Mouse (Mus musculus) embryo, embryonic 10 days (tissue): ENCODE results near the gene Atat1.
A peak's percentile ranks its signal among the peaks of the same experiment; 100 is the strongest.

Source experiments
- DNase-seq: peaks from one replicate; pipeline ENCODE4 v3.0.0-alpha.2; 2015; ENCODE audit warnings: low spot score

The Atat1 gene

DNA sequence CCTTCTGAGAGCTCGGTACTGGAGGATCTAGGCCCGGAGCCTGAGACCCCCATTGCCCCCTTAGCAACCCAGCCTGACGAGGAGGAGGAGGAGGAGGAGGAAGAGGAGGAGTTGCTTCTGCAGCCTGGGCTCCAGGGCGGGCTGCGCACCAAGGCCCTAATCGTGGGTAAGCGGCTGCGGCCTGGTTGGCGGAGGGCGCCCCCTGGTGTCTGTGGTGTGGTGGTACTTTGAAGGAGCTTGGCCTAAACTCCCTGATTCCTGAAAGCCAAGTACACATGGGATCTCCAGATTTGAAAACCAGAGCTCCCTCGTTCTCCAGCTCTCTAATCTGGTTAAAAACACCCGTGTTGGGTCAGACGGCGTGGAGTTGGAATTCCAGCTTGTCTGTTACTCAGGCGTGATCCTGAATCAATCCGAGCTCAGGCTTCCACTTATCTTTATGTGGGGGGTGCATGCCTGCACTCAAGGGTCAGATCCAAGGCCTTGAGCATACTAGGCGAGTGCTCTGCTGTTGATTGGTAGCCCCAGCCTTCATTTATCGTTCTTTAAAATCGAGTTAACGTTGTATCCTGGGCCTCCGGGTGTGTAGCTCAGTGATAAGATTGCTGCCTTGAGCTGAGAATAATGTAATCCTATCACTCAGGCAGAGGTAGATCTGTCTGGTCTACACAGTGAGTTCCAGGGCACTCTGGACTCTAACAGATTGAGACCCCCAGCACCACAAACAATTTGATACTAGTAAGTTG is 35.9 kb downstream of the Atat1 start:
- peak; percentile 93 for DNase-seq

DNA sequence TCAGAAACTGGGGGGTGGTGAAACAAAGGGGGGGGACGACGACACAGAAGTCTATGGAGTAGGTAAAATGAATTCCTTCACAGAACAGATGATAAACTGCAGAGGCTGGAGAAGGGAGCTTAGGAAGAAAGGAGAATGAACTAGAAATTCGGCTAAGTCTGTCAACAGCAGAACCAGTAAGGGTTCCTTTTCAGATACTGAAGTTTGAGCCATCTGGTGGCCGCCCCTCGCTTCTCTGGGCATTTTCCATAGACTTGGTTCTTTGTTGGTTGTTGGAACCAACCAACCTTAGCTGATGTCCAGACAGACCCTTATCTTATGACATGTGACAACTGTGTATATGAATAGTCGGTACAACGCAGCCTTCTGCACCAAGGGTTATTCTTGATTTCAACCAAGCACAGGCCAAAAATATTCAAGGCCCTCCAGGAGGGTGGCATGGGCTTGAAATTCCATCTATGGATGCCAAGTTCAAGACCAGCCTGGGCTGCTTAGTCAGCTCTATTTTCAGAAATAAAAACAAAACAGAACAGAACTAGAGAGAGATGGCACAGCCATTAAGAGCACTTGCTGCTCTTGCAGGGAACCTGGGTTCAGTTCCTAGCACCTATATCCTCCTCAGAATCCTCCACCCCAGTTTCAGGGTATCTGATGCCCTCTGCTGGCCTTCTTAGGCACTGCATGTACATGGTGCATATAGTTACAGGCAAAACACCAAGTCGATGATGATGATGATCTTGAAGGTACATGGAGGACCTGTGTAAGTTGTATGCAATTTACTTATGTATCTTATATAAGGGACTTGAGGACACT is 38.8 kb downstream of the Atat1 start:
- DNase-seq = peak; percentile 33

GRCm38 (mm10) chr17:35870151-35870883 is 39.6 kb downstream of the Atat1 start:
- DNase-seq = no peak

DNA sequence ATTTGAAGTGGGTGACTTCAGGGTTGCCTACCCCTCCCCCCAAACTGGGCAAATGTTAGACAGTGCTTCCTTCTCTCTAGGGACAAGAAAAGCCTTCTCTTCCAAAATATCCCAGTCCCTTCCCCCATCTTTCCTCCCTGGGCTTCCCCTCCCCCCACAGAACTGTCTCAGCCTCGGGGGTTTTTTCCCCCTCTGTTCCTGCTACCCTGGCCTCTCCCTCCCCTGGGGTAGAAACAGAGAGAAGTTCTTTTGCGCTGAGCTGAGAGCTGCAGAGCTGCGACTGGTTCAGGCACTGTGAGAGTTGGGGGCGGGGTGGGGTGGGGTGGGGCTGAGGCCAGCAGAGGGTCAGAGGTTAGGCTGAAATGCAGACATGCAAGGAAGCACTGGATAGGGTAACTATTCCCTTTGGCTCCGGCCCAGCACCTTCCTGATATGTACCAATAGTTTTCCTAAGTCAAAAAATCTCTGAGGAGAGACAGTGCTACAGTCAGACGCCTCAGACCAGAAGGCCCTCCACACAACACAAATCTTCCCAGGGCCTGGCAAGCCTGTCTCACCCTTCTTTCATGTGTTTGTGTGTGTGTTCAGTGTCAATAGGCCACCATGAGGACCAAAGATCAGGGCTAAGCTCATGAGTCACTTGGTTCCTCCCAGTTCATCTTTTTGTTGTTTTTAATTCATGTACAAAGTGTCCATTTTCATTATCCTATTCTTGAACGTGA is 40.4 kb downstream of the Atat1 start:
- peak; percentile 80 for DNase-seq

GRCm38 (mm10) chr17:35868961-35869345 is 40.9 kb downstream of the Atat1 start:
- no peak for DNase-seq

DNA sequence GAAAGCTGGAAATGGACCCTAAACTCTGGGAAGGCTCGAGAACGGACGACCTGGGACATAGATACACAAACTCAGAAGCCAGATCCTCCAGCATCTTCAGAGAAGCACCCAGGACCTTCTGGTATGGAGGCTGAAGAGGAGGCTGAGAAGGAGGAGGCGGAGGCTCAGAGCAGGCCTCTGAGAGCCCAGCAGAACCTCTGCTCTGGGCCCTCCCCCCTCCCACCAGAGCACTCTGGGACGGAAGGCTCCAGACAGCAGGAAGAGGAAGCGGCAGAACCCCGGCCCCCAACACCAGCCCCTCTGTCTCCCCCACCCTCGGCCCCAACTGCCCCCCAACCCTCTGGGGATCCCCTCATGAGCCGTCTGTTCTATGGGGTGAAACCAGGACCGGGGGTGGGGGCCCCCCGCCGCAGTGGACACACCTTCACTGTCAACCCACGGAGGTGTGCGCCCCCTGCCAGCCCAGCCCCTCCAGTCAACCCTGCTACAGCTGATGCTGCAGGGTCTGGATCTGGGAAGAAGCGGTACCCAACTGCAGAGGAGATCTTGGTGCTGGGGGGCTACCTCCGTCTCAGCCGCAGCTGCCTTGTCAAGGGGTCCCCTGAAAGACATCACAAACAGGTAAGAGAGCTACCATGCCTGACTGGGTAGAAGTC is 41.6 kb downstream of the Atat1 start:
- no peak for DNase-seq

DNA sequence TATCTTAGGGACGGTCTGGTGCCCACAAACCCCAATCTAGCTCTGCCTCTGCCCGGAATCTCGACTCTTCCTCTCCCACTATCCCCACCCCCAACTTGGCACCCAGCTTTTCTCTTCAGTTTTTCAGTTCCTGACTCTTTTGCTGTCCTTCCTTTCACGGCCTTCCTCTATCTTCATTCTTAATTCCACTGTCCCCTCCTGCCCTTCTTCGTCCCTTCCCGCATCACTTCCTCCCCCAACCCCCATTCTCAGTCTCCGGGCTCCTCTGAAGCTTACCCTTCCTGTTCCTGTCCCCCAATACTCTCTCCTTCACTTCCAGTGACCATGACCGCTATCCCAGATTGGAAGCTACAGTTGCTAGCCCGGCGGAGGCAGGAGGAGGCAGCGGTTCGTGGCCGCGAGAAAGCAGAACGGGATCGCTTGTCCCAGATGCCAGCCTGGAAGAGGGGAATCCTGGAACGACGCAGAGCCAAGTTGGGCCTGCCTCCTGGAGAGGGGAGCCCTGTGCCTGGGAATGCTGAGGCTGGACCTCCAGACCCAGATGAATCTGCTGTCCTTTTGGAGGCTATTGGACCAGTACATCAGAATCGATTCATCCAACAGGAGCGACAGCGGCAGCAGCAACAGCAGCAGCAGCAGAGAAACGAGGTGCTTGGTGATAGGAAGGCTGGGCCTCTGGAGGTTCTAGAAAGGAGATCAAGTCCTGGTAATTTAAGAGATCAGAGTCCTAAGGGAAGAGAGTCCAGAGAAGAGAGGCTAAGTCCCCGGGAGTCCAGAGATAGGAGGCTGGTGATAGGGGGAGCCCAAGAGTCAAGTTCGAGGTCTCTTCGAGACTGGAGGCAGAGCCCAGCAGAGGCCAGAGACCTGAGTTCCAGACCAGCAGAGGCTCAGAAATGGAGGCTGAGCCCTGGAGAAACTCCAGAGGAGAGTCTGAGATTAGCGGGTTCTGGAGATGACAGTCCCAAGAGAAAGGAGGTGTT is 42.7 kb downstream of the Atat1 start:
- DNase-seq = peak; percentile 52

- peak; percentile 58 for DNase-seq
These were observed 43.5 kb downstream of the Atat1 start for GRCm38 (mm10) chr17:35866281-35866831.

GRCm38 (mm10) chr17:35865481-35866280 is 44.2 kb downstream of the Atat1 start, which contains the start of gene Ppp1r18:
TSS of gene Ppp1r18 (plus strand) at chr17:35865593.
- DNase-seq = peak; percentile 89

GRCm38 (mm10) chr17:35864832-35865353 is 45.0 kb downstream of the Atat1 start:
- DNase-seq = no peak

DNA sequence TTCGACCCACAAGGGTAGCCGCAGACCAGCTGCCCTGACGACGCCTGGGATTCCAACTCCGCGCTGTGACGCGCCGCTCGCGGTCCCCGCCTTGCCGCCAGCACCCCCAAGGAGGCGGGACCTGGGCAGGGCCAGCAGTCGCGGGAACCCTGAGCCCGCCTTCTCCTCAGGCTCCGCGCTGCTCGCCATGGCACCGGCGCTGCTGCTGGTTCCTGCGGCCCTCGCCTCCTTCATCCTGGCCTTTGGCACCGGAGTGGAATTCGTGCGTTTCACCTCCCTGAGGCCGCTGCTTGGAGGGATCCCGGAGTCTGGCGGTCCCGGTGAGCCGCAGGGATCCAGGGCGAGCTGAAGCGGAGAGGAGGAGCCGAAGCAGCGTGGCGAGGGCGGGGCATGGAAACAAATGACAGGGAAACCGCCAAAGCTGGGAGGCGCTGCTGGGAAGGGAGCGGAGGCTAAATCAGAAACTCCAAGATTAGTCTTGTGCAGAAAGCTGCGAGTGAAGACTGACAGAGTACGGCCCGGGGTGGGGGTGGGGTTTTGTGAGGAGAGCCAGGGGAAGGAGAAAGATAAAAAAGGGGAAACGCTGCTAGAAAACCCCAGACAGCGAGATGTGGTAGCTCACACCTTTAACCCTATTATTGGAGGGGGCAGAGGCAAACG is 48.5 kb downstream of the Atat1 start, which contains the start of gene Nrm:
TSS of gene Nrm (plus strand) at position 121 of the 660 bp plus-strand sequence.
- DNase-seq = peak; percentile 96

DNA sequence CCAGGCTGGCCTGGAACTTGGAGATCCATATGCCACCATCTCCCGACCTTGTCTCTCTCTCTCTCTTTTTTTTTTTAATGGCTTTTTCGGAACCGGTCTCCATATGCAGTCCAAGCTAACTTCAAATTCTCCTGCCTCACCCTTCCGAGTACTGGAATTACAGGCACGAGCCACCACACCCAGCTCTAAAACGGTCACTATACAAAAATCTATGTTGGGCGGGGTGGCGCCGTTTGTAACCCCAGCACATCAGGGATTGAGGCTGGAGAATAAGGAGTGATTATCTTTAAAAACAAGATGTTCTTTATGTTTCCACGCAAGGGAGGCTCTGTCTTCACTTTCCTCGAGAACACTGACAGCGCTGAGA is 49.1 kb downstream of the Atat1 start:
- DNase-seq = no peak

DNA sequence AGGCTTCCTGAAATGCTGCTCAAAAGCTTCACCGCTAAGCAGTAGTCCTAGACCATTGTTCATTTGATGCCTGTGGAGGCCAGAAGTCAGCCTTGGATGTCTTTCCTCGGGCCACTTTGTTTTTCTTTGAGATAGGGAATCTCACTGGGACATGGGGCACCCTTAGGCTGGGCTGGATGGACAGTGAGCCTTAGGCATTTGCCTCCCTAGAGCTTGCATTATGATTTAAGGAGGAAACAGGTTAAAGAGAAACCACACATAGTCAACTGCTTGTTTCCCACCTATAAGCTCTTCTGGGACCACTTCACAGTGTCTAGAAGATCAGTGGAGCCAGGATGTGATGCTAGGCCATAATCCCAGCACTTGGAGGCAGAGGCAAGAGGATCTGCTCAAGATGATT is 50.0 kb downstream of the Atat1 start:
- DNase-seq = peak; percentile 2

DNA sequence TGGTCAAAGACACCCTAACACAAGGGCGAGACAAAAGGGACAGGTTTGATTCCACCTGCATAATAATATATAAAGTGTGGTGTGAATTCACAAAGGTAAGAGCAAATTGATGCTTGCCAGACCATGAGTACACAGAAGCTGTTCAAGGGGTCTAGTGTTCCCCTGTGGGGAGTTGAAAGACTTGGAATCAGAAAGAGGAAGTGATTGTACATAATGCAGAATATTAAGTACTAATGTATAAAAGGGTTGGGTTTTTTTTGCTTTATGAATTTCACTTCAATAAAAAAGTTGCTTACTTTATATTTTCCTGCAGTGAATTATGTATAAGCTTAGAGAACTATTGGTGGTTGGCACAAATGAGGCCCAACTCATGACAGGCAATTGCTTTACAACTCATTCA is 50.5 kb downstream of the Atat1 start:
- no peak for DNase-seq

DNA sequence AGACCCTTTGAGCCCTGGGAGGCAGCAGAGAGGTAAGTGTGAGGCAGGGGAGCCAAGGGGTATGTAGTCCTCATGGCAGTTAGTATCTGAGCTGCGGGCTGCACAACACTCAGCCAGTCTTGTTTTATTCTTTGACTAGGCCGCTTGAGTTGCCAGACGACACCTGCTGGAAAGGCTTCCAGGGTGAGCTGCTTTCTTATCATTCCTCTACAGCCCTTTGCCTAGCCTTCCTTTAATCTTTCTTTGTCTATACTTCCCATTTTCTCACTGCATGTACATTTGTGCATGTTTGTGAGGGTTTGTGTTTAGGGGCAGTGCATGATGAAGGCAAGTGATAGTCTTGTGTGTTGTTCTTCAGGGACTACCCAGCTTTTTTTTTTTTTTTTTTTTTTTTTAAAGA is 58.9 kb downstream of the Atat1 start:
- no peak for DNase-seq

DNA sequence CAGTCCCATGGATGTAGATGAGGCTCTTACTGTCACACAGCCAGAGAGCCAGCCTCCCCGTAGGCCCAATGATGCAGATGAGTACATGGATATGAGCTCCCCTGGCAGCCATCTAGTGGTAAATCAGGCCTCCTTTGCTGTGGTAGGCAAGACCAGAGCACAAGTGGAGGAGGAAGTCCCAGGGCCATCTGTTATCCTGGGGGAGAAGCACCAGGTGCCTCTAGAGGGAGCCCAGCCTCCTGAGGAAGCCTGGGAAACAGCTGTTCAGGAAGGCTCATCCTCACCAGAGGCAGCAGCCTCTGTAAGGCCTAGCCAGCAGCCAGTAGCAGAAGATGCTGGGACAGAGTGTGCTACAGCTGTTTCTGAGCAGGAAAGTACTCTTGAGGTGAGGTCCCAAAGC is 61.8 kb downstream of the Atat1 start:
- no peak for DNase-seq
